Mouse (Mus musculus) retina, postnatal 1 day (tissue): ENCODE measurements around the gene Olfm1.

Experiments used
- DNase-seq: peaks from one replicate; pipeline ENCODE4 v3.0.0-alpha.2; 2012

Olfm1 gene

DNA sequence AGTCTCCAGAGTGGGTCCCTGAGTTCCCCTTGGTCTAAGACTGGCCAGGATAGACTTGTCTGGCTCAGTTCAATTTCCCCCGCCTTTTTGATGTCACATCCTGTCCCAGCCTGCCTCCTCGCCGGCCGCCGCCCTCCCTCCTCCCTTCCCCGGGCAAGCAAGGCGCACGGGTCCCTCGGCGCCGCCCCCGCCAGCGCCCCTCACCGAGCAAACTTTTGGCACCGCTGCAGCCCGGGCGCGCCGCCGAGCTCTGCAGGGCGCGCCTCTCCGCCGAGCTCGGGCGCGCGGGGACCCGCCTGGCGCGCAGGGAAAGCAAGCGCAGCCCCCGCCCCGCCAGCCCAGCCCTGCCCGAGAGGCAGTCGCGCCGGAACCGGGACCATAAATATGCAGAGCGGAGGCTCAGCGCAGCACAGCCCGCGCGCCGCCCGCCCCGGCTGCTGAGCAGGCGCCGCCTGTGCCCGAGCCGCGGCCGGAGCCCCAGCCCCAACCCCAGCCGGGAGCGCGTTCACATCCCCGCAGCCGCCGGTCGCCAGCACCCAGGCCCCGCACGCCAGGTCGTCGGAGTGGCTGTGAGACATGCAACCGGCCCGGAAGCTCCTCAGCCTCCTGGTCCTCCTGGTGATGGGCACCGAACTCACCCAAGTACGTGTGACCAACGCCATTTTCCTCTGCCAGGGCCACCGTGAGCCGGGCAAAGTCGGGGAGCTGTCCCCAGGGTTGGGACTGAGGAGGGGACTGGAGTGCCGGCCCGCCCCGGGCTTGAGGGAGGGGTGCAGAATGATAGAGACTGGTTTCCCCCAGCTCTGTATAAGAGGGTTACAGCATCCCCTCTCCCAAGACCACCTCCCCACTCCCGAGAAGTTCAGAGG is at the start of gene Olfm1:
Olfm1 (plus strand) TSS at position 172 of the 869 bp plus-strand sequence.
- DNase-seq, result peak; percentile 85

DNA sequence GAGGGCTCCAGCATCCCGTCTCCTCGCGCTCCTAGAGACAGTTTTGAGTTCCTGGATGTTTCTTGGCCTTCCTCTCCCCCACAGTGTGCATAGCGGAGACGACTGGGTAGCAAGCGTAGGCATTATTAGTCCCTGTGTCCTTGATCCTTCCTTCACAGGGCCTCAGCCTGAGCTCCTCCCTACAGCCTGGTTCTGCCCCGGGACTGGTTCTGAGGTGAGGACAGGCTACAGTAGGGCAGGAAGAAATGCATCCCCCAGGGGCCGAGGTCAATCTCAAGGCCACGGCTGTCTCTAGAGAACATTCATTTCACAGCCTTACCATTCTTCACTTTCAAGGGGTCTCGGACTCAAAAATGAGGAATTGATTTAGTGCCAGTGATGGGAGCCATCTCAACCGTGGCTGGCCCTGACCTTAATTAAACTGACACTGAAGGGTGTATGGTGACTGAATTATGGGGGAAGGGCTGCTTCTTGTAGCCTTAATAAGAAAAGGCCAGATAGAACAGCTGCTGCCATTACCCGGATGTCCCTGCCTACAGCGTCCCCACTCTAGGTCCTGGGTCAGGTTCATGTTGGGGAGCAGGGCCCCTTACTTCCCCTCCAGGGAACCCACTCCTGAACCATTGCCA is 49.3 kb upstream of the Olfm1 start:
- no peak for DNase-seq

DNA sequence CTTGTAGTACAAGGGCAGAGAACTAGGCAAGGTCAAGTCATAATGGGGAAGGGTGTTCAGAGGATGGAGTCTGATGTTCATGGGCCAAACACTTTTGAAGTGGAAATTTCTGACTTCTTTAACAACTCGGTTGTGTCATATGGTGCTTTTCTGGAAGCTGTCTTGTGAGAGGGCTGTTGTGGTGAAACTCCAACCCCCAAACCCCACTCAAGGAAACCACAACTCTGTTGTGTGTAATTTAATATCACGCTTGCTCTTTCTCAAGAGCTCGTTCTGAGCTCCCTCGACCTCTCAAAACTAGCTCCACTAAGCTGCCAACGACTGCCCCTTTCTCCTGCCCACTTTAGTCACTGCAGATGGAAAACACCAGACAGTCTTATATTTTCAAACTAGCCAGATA is 47.1 kb upstream of the Olfm1 start:
- no peak for DNase-seq

DNA sequence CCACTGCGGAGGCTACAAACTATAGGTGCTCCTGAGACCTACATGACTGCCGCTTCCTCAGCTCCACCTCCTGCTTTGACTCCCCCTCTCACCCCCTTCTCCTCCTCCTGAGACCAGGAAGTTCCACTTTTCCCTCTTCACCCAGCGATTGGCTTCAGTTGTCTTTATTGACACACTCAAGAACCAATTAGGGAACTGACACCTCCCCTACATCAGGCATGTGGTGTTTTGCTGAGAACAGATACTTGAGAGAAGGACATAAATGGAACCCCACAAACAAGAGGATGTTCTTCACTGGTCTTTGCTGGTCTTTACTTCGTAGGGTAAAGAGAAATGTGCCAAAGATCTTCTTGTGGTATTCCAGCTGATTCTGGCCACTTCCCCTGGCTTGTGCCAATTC is 46.6 kb upstream of the Olfm1 start:
- no peak for DNase-seq

DNA sequence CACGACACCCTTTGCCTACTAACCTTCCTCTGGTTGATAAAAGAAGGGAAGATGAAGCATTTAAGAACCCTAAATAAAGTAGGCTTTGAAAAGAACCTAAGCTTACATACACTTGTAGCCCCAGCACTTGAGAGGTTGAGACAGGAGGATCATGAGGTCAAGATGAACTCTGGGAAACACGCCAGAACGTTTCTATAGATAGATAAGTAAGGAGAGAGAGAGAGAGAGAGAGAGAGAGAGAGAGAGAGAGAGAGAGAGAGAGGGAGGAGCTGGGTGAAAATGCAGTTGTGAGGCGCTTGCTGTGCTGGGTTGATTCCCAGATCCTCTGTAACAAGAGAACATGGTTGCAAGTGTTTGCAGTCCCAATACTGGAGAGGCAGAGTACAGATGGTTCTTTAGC is 46.1 kb upstream of the Olfm1 start:
- no peak for DNase-seq

DNA sequence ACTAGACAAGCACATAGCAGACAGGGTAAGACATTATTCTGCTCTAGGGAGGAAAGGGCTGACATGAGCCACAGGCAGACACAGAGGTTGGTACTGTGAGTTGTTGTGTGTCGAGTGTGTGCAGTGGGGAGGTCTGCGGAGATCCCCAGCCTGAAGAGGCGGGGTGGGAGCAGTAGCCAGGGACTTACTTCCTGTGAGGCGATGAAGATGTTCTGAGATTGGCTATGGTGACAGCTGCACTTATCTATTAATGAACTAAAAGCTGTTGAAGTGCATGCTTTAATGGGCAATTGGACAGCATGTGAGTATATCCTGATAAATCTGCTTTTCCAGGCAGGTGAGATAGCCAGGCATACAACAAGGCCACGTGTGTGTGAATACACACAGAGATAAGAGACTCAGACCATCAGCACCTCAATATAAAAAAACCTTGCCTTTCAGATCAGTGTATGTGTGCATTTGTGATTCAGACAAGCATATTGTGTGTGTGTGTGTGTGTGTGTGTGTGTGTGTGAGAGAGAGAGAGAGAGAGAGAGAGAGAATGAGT is 45.5 kb upstream of the Olfm1 start:
- no peak for DNase-seq

DNA sequence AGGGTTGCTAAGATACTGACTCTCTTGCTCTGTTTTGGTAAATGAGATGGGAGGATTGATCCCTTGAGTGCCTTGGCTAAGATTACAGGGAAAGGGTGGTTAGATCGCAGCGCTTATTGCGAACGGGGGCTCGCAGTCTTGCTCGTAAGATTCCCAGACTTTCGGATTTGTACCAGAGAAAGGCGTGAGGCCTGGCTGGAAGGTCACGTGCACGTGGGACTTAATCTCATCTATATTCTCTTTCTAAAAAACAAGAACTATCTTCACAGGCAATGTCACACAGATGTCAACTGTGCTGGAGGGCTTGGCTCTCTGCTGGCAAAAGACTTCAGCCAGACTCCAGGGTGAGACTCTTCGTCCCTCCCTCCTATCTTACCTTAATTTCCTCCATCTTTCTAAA is 43.1 kb upstream of the Olfm1 start:
- no peak for DNase-seq

DNA sequence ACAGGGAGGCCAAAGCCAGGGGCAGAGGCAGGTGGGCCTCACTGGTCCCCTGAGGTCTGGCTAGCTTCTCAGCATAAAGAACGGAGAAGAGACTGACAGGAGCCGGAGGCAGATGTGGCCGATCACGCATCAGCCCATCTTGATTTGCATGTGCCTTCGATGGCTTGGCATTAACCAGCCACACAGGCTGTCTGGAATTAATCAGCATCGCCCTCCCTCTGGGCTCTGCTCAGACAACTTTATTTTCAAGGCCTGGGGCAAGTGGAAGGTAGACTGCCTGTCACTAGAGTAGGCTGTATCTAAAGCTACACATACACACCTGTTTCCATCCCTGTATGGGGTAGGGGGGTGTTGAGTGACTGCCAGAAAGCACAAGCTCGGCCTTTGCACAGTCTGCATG is 32.2 kb upstream of the Olfm1 start:
- DNase-seq, result no peak

DNA sequence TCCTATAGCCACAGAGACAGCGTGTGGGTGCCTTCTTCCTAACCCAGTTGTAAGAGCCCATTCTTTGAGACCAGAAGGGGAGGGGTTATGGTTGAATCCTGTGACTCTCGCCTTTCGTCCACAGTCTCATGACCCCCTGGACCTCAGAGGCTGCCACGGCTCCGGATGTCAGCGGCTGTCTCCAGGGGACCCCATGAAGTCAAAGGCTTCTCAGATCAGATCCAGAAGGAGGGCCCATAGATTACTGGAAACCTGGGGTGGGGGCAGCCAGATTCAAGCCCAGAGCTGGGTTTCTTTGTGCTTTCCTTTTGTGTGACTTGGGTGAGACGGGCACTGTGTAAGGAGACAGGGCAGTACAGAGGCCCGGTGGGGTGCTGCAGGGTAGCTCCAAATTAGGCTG is 27.2 kb upstream of the Olfm1 start:
- DNase-seq, result no peak

DNA sequence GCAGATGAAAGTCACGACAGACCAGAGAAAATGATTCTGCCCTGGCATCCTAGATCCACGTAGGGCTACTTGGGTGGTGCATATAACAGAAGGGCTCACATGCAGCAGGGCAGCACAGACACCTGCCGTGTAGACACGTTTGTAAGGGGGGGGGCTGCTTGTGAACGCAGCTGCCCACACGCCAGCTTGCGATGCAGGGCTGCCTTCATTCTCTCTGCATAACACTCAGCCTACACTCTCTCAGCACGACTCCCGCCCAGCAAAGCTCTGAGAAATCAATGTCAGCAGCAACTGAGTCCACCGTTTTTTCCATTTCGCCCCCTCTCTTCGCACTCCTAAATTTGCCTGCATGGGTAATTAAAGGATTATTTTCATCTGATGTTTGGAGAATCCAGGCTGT is 23.5 kb upstream of the Olfm1 start:
- DNase-seq, result no peak

DNA sequence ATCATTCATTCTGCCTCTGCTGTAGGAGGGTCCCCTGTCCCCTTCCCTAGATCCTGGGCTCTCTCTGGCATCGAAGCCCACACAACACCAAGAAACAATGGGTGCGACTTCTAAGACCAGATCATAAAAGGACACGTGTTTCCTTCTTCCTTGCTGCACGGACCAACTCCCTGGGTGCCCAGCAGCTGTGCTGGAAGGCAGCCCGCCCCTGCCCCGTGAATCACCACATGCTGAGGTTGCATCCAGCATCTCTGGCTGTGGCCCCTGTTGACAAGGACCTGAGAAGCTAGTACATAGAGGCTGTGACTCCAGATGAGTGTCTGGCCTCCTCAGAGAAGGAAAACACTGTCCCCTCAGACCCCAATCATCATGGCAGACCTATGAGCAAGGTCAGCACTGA is 20.8 kb upstream of the Olfm1 start:
- no peak for DNase-seq

DNA sequence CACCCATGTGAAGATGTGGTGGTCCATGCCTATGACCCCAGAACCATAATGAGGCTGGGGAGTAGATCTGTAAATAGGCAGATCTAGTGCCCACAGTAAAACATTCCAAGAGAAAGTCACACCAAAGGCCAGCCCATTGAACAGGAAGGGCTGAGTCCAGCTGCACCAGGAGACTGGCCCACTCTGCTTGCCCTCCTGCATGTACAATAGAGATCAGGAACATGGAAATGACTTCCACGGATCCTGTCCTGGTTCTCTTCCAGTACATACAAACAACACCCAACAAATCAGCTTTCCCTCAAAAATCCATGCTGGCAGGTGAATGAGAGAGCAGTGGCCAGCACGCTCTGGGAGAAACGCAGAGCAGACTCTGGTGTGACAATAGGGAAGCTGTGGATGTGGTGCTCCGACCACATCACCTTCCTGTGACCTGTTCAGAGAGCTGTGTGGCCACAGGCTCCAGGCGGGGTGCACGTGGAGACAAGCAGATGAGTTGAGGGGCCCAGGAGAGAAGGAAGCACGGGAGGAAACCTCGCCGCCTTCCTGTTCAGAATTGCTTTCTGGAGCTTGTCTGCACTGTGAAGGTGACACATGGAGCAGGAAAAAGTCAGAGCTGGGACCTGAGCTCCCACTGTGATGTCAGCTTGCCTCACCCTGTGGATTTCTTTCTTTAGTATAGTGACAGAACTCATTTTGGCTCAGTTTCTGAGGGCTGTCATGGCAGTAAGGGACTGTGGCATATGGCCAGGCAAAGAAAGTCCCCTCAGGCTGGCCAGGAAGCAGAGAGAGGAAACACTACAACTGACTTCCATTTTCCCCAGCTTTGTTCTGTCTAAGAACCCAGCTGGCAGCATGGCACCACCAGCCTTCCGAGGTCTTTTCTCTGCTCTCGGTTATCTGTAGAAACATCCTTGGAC is 19.3 kb upstream of the Olfm1 start:
- no peak for DNase-seq

DNA sequence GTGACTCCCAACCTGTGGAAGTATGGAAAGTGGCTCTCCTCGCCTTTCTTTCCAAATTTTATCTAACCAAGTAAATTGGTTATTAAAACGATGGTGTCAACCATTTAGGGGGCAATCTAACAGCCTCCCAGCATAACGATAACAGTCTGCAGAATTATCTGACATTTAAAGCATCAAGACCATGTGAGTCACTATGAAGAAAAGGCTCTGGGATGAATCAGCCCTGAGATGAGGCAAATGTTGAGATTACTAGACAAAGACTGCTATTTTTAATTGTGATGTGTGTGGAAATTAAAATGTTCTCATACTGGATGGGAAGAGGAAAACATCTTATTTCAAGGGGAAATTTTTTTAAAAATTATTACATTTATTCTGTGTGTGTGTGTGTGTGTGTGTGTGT is 18.4 kb upstream of the Olfm1 start:
- DNase-seq, result no peak

DNA sequence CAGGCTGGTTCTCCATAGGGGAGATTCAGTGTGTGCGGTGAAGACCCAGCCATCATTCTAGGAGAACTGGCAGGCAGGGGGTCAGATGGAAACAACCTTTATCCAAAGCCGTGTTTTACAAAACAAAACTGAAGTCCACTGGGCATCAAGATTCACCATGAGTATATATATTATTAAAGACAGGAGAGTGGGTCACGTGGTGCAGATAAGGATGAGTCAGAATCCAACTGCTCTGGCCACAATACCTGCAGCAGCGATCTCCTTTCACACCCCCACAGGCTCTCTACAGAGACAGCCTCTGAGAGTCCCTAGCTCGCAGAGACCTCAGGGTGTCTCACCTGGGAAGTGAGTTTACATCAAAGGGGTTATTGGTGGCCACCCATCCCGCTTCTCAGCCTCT is 14.2 kb upstream of the Olfm1 start:
- no peak for DNase-seq

DNA sequence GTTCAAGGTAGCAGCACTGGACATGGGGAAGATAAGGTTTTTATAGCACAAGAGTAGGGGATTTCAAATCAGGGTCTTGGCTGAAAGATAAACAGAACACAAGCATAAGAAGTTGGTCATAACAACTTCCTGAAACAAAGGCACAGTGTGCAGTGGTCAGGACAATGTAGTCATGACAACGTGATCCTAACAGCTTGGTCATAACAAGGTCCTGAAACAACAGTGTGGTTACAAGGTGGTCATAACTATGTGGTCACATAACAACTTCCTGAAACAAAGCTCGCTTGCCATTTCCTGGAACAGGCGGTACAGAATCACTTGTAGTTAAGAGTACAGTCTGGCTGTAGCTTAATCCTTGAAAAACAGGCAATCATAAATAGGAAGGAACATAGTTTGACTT is 12.7 kb upstream of the Olfm1 start:
- DNase-seq, result no peak

DNA sequence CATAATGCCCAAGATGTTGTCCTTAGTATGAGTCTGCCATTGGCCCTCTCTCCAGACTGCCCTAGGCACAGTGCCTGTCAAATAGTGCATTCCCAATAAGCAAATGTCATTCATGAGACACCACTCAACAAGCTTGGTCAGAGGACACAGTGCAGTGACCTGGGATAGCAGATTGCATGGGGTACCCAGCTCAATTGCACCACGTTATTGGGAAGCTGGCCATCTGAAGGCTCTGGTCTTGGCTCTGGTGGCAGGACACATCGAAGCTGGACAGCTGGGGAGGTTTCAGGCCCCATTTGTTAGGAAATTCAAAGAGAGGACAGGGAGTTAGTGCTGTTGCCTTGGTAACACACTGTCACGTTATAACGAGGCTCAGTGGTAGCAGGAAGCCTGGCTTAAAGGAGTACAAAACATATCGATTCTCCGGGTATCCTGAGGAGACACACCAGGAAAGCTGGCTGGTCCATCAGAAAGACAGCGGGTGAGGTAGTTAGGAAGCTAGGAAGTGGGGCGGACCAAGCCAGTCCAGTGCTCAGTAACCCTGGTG is 4.3 kb upstream of the Olfm1 start:
- DNase-seq, result no peak

DNA sequence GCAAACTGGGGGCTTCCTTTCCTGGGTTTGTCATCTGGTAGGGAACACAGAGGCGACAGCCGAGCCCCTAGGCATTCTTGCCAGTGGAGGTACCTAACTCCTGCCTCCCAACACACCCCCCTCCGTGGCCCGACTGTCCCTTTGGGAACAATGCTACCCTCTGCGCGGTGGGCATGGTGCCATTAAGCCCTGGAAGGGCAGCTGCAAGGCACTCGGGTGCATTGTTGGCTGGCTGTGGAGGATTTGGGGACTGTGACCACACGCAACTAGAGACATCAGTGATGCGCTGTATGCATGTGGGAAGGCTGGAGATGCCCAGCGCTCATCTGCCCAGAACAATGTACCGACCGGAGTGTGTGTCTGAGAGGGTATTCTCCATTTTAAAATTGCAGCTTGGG is 897 bp downstream of the Olfm1 start:
- peak; percentile 89 for DNase-seq

DNA sequence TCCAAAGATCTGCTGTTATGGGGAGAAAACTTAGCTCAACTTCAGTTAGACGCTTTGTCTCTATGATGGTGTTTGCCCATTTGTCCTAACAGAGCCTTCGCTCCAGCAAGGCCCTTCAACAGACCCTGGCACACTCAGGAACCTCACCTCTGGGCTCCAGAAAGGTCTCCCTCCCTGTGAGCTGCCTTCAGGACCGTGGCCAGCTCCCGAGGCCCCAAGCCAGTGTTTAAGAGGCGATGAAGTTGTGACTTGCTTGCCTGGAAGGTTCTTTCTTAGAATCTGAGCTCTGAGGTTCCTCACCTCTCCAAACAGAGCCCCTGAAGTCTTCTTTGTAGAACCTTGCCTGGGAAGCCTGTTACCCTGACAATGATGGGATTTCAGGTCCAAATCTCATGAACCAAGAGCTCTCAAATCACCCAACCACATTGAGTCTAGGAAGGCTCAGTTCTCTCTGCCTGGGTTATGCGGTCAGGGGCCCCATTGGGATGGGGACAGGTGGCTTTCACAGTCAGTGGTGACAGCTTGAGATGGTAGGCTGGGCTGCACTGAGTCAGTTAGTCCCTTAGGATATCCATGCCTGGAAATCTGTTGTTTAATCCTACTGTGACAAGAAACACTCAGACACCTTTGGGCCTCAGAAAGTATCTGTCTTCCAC is 2.3 kb downstream of the Olfm1 start:
- DNase-seq, result no peak

DNA sequence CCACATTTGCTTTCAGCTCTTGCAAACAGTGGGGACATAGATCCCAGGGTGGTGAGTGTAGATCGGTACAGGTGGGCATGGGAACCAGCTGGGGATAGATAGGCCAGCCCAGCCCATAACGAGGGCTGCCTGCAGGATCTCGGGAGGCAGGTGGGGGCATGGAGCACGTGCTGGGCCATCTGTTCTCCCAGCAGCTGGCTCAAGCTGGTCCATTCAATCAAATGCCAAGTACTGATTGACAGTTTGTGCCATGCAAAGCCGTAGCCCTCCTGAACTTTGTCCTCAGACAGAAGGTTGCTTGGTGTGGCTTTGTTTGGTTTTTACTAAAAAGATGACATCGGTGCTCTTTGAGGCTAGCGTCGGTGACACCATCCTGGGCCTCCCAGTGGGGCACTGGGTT is 2.9 kb downstream of the Olfm1 start:
- DNase-seq, result peak; percentile 57

DNA sequence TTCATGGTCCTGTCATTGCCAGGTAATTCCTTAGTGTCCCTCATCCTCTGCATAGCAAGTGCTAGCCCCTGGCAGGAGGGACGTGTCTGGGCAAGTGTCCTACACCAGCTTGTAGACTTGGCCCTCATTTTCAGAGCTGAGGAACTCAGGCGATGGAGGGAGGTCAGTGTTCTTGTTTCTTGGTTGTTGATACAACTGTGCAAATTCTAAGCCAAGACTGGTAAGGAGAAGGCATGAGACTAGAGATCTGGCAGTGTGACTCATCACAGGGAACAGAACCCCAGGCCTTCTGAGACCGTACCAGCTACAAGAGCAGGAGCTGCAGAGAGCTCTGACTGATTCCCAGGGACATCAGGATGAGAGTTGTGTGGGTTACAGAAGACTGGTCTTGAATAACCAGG is 8.6 kb downstream of the Olfm1 start:
- no peak for DNase-seq

DNA sequence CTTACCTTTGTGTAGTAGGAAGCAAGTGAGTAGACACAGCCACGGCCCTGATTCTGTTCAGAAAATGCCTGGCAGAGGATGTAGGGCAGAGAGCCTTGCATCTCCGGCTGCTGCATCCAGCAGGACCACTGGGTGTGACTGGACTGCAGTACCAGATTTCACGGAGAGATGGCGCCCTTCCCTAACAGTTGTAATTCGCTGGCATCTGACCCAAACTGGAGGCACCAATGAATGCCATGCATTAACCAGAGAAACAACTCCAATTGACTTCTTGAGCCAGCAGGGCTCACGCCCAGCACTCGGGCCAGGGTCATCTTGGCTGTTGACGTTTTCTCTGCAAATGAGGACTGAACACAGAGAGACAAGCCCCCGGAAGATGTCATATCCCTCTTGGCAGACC is 11.4 kb downstream of the Olfm1 start:
- DNase-seq, result peak; percentile 92

DNA sequence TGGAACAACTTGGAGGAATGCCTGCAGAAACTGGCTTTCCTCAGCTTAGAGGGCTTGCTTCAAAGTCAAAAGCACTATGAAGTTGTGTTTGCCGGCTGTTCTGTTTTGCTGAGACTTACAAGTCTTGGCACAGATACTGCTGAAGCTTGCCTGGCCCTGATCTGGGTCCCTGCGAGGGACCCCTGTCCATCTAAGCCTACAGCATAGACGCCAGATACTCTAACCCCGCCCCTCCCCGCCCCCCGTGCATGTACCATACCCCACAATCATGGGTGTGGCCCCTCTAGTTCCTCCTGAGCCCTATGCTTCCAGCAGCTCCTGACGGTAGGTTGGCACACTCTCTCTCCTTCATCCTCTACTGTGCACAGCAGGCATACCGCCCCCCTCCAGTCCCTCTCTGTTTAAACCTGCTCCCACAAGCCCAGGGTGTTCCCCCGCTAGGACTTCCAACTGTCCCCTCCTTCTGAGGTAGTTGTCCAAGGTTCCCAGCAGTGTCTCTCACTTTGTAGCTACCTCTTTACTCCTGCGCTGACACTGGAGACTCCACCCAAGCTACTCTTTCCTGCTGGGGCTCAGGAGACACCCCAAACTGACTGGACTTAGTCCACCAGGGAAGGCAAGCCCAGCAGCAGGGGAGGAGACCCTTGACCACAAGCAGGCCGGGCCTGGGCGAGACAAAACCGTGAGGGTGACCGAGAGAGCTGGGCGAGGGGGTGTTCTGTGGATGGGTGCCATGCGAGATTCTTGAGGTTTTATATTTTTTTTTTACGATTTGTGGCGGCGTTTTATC is 12.1 kb downstream of the Olfm1 start:
- peak; percentile 34 for DNase-seq
